Mouse (Mus musculus): ENCODE results near the gene Lrrc8c.

GRCm38 (mm10) chr5:105493377-105493776 lies 25.8 kb upstream of the Lrrc8c start:
- TF ChIP-seq CTCF (IDR thresholded peaks at IDR 0.05; ENCODE audit: borderline replicate concordance, control insufficient read depth, extremely low read depth, insufficient read depth, low read length, poor library complexity): no peak
- TF ChIP-seq POLR2A (IDR thresholded peaks at IDR 0.05; ENCODE audit: control insufficient read depth, extremely low read depth, insufficient read depth, low read length, poor library complexity): no peak

Measured in thymus, adult 2 months (tissue).